Mouse (Mus musculus) layer of hippocampus, adult 8-10 months (tissue): Measurements from ENCODE around the gene Rnf41. TPM values are rescaled to one million over a fixed set of nuclear protein-coding genes. Genes with fewer than 3 reads are reported as not detected.
A peak's percentile ranks its signal among the peaks of the same experiment; 100 is the strongest.

Experiments used
- DNase-seq, 2 experiments: peaks; one replicate each; pipeline ENCODE4 v3.0.0; 2022; ENCODE audit warnings: low spot score in 2 of 2
- total RNA-seq, 4 experiments: library from RNA; stranded (reverse); gene quantifications; 2 replicates each; pipeline ENCODE4 v1.2.4; 2022

Rnf41 gene
- total RNA-seq, 4 experiments from 2014 or later = 71.7 to 79.9 (median 75.7) TPM

- DNase-seq = no peak
These were observed 17.6 kb downstream of the Rnf41 start for GRCm38 (mm10) chr10:128429052-128429451.

- no peak for DNase-seq
These were observed 18.0 kb downstream of the Rnf41 start for GRCm38 (mm10) chr10:128429454-128429853.

DNA sequence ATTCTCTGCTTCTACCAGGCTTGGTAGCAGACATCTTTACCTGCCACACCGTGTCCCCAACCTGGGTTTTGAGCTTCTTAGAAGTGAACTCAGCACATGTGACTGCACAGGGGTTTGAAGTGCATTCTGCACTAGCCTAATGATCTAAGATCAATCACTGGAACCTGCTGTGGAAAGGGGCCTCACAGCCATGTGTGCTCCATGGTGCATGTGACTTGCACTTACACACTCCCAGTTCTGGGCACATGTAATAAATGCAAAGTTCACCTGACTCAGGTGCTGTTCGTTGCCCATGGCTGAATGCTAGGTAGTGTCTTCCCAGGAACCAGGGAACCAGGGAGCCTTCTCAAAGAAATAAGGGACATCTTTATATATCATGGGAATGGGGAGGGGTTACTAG is 22.0 kb downstream of the Rnf41 start:
- no peak for DNase-seq

DNA sequence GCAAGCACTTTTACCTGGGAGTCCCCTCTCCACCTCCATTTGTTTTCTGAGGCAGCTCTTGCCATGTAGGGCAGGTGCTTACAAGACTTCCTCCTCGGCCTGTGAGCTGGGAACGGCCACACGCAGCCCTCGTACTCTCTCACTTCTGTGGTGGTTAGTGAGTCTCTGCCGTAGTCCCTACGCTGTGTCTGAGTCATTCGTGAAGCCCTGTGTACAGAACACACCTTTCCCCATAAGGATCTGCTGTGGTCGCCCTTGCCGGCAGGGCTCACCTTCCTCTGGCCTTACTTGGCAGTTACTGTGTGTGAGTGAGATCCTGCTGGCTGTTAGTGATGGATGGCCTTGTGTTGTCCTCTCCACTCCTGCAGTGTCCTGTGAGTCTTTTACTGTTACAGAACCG is 23.2 kb downstream of the Rnf41 start:
- no peak for DNase-seq

DNA sequence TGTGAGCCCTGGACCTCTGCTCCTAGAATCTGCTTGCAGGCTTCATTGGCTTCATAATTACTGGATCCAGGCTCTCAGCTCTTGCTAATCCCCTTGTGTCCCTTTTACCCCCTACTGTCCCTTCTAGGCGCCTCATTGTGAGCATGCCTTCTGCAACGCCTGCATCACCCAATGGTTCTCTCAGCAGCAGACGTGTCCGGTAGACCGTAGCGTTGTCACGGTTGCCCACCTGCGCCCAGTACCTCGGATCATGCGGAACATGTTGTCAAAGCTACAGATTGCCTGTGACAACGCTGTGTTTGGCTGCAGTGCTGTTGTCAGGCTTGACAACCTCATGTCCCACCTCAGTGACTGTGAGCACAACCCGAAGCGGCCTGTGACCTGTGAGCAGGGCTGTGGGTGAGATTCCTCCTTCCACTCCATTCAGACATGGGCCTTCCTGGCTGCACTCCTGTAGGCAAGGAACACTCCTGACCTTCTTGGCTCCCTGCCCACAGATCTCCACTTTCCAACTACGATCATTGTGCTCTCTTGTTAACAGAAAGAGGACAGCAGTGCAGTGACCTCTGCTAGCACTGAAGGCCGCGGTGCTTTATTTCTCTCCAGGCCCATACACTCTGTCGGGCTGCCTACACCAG is 23.8 kb downstream of the Rnf41 start:
- DNase-seq = no peak

DNA sequence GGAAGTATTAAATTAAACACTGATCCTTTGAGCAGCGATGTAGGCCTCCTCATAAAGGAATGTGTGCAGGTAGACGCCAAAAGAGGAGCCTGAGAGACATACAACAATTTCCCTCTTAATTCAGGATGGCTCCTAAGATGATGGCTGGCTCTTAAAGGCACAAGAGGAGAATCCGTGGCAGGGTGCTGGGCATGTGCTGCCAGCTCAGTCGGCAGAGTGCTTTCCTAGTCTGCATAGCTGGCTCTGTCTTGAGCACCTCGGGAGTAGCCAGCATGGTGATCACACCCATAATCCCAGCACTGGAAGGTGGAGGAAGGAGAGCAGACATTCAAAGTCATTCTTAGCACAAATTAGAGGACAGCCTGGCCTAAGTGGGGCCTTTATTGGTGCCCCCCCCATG is 24.4 kb downstream of the Rnf41 start:
- no peak for DNase-seq

GRCm38 (mm10) chr10:128436376-128436775 is 24.9 kb downstream of the Rnf41 start:
- no peak for DNase-seq

DNA sequence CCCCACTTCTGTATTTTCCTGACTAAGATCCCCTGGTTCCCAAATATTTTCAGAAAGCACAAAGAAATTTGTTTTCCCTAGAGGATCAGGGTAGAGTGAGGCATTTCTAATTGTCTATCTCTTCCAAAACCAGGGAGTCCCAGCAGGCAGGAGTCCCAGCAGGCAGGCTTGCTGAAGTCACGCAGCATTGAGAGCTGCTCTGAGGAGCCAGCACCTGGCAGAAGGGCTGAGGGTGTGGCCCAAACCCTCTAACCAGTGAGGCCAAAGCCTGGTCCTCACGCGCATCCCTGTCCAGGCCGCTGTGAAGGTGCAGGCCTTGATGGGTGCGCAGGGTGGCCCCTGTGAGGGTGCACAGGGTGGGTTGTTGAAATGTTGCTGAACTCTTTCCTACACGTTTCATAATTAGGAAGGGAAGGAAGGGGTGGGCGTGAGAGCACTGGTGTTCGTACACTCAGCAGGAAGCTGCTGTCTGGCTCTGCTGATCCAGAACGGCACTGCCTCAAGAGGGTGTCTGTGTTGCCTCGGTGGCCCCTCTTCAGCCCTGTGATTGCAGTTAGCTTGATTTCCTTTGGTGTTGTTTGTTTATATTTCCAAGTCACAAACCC is 27.3 kb downstream of the Rnf41 start:
- DNase-seq = no peak

DNA sequence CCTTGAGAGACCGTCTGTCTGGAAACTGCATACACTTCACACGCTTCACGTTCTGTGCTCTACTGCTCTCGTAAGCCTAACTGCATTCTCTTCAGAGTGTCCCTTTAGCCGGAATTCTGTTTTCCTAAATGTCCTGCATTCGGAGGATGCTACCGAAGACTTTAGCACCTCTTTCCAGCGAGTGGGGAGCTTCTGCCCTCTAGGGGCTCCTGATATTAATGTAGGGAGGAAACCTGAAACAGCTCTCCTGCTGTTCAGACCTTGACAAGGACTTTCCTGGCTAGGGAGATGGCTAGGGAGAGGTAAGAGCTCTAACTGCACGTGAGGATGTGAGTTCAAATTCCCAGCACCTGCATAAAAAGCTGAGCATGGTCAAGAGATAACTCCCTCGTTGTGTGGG is 28.9 kb downstream of the Rnf41 start:
- DNase-seq = no peak

DNA sequence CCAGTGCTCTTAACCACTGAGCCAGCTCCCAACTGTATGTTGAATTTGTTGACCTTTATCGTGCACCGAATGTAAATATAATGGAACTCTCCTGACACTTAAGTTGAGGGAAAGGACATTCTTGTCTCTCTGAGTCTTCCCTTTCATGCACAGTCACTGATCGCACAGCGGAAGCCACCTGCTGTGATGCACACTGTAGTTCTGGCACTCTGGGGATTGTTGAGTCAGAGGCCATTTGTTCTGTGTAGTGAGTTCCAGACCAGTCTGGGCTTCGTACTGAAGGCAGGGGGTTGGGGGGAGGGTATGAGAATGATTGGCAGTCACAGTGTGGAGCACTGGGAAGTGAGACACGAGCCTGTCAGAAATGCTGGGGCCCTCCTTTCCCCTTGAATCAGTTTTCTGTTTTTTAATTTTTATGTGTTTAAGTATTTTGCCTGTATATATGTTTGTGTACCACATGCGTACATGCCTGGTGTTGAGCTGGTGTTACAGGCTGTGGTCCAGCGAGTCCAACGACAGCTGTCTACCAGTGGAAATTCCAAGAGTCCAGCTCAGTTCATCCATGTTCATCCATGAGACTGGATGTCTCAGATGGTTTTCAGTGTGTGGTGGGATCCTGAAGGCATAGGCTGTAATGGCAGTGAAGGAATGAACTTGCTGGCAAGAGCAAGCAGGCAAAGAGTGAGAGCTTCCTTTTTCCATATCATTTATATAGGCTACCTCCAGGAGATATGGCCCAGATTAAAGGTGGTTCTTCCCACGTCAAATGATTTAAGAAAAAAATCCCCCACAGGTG is 30.1 kb downstream of the Rnf41 start:
- no peak for DNase-seq

GRCm38 (mm10) chr10:128442718-128443117 is 31.3 kb downstream of the Rnf41 start:
- DNase-seq = no peak

GRCm38 (mm10) chr10:128444354-128444753 is 32.9 kb downstream of the Rnf41 start:
- DNase-seq = no peak

GRCm38 (mm10) chr10:128445407-128445806 is 34.0 kb downstream of the Rnf41 start:
- DNase-seq = no peak

- no peak for DNase-seq
These were observed 39.6 kb downstream of the Rnf41 start for GRCm38 (mm10) chr10:128451014-128451413.

- DNase-seq = no peak
These were observed 43.0 kb downstream of the Rnf41 start for GRCm38 (mm10) chr10:128454471-128454870.

- peak; percentile 55 to 61 for DNase-seq
These were observed 43.8 kb downstream of the Rnf41 start for GRCm38 (mm10) chr10:128455280-128455679.

DNA sequence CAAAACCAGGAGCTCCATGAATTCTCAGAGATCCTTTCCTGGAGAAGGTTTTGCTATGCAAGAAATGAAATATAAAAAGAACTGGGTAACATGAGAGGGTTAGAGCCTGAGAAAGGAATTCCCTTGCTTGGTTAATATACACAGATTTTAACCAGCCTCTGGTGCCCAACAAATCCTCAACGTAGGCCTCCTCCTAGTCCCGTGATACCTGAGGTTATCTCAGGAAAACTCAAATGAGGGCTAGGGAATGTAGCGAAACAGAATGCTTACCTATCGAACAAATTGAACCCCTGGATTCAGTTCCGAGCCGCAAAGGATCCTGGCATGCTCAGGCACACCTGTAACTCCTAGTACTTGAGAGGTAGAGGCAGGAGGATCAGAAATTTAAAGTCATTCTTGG is 46.2 kb downstream of the Rnf41 start:
- DNase-seq = no peak

- peak; percentile 83 to 92 for DNase-seq
These were observed 46.9 kb downstream of the Rnf41 start for GRCm38 (mm10) chr10:128458348-128458718.

DNA sequence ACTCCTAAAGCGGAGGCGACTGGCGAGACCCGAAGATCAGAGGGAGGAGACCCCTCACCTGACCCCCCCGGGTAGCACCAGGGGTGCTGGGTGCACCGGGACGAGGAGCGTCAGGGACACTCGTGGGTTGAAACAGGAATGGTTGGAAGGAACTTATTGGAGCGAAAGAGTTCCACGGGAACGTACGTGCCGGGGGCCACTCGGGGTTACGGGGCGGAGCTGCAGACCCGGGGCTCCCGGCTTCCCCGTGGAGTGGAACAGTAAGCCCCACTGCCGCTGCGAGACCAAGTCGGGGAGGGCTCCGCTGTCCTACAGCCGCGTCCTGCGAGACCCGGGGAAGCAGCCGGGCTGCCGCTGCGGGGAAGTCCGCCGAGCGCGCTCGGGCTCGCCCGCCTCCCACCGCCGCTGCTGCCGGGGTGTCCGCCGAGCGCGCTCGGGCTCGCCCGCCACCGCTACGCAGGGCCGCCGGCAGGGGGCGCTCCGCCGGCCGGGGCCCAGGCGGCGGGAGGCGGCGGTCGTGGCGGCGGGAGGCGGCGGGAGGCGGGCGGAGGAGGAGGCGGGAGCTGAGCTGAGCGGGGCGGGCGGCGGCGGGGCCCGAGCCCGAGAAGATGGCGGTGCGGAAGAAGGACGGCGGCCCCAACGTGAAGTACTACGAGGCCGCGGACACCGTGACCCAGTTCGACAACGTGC is 47.4 kb downstream of the Rnf41 start, which contains the start of gene Smarcc2:
Smarcc2 (plus strand) TSS at position 530 of the 690 bp plus-strand sequence.
- DNase-seq = peak; percentile 62 to 74

DNA sequence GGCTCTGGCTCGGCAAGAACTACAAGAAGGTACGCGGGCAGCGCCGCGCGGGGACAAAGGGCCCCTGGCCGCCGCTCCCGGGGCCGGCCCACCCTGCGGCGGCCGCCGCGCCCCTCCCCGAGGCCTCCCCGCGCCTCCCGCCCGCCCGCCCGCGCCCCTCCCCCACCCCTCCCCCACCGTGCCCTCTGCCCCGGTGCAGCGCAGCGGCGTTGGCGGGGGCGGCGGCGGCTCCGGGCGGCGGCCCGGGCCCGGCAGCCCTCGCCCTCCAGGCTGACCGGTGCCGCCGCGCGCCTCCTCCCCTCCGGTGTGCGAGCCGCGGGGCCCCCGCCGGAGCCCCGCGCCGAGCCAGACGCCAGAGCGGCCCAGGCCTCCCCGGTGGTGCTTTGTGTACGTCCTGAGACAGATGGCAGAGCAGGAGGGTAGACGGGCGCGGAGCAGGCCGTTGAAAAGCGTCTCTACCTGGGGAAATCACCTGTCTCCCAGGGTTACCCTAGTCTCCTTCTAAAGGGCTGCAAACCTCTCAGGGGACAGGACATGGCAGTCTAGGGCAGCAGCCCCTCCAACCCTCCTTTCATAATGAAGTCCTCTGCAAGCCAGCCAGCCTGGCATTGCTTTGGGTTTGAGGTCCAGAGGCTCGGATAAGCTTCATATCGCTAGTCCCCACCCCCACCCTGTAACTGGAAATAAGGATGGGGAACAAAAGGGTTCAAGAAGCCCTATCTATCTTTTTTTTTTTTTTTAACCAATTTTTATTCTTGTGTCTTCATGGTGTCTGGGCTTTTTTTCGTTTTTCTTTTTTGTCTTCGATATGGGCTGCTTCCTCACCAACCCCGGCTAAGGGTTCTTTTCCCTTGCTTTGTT is 48.2 kb downstream of the Rnf41 start:
- no peak for DNase-seq

DNA sequence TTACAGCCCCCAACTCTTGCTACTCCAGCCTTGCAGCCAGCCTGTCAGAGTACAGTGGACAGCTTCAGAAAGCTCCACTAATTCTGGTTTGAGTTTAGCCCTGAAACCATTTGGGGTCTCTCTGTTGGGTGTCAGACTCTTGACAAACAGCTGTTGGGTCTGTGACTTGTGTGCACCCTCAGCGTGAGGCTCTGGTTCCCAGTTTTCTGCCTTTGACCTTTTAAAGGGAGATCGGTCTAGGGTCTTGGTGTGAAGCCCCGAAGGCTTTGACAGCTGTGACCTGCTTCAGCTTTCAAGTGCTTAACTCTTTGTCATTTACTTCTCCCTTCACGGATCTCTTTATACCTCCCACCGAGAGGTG is 48.8 kb downstream of the Rnf41 start:
- DNase-seq = no peak
